Mouse (Mus musculus) spleen, adult 12 weeks (tissue): ENCODE data around the gene Git2.

Experiments
- DNase-seq: peaks from one replicate; pipeline ENCODE4 v3.0.0; 2022; ENCODE audit warnings: low spot score

The Git2 gene

DNA sequence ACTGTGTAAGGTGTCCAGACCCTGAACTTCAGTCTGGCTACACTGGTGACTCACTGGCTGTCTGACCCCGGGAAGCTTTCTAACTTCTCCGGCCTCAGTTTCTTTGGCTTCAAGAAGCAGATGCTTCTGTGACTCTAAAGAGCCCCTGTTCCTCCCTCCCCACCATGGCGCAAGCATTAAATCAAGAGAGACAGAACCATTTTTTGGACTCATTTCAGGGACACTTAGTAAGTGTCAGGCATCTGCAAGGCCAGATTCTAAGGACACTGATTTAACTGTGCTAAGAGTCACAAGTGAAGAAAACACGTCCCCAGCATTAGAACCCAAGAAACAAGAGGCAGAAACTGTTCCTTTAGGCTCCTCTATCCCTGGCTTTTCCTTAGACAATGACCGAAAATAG is 89.3 kb downstream of the Git2 start:
- no peak for DNase-seq

DNA sequence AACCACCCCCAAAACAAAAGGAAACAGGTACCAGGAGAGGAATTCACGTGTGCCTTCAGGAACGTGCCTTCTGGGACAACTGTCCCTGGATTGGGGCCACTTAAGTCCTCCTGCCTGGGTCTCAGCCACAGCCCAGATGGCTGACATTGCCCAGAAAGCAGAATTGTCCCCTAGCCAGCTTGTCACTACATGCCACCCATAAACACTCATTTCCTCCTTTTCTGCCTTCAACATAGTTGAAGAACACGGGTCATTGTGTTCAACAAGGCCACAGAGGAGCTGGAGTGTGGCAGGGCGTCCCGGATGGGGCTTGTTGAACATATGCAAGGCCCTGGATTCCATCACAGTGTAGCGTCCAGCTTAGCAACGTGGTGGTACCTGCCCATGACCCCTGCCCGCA is 93.6 kb downstream of the Git2 start:
- no peak for DNase-seq

DNA sequence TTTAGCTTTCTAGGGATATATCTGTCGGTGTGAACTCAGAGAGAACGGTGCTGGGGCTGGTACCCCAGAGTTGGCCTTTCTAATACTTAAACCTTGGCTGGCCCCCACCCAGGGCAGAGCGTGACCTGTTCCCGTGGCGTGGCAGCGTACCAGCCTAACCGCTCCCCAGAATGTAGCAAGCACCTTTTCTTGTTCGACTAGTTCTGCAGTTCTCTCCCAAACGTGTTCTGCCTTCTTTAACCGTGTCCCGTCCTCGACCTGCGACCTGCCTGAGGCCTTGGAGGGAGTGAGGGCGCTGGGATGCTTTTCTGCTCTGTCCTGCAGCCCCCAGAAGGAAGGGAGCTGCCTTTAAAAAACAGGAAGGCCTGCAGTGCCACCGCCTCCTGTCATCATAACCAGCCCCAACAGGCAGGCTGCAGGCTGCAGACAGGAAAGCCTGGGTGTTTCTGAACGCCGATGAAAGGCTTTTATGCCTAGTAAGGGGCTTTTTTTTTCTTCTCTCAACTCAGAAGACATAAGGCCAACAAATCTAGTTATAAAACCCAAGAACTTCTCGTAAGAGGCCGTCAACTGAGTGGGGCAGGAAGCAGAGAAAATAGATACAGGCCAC is 94.5 kb downstream of the Git2 start:
- DNase-seq = no peak

DNA sequence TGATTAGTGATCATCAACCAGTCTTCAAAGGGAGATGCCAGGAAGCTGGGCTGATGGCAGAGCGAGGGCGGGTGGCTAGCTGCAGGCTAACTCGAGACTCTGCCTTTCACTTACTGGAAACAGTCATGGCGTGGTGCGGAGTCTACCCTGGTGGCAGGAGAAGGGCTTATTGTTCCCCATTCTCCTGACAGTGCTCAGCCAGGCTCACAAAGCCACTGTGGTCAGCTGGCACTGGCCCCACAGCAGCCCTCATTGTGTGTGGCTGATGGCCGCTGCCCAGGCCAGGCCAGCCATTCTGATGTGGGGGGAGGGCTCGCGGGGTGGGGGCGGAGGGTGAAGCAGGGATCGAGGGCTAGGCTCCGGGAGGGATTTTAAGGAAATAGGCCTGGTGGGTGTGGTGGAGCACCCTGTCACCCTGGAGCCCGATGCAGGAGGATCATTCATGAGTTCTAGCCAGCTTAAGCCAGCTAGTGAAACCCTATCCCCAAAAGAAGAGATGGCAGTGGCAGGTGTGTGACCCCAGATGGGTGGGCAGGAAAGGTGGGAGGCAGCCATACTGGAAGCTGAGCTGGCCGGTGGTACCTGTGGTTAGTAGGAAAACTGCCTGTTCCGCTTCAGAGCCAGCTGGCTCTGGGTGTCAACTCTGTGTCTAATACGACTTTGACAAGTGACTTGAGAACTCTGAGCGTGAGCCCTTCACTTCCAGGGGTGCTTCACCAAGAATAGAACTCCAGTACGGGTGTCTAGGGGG is 95.3 kb downstream of the Git2 start:
- no peak for DNase-seq
